Mouse (Mus musculus) thymus, adult 18-20 months (tissue): ENCODE data around the gene Slc6a6.

Experiments
- DNase-seq, 2 experiments: peaks; one replicate each; pipeline ENCODE4 v3.0.0; 2022; ENCODE audit warnings: mixed read lengths in 2 of 2

Slc6a6 gene

DNA sequence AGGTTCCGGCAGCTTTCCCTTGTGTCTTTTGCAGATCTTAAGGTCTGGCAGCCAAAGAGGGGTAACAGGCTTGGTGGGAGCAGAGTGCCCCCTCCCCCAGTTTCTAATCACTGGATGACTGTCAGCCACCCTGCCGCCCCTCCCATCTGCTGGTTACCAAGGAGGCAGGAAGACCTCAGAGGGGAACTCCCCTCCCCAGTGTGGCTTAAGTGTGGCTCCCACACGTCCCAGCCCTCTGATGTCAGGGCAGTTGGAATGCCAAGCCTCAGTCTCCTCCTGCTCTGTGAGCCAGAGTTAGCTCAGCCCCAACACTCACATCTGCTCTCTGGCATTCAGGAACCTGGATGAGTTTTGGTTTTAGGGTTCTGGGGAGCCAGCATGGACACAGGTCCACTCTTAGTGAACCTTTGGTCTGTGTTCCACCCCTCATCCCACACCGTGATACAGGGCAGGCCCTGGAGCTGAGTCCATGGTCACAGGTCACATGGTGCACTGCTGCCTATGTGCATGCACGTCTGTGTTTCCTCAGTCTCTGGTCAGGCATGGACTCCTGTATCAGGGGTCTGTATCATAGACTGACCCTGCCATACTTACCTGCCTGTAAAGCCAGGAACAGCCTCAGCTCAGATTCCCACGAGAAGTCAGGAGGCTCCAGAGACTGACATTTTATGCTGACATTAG is 45.2 kb downstream of the Slc6a6 start:
- DNase-seq: no peak

DNA sequence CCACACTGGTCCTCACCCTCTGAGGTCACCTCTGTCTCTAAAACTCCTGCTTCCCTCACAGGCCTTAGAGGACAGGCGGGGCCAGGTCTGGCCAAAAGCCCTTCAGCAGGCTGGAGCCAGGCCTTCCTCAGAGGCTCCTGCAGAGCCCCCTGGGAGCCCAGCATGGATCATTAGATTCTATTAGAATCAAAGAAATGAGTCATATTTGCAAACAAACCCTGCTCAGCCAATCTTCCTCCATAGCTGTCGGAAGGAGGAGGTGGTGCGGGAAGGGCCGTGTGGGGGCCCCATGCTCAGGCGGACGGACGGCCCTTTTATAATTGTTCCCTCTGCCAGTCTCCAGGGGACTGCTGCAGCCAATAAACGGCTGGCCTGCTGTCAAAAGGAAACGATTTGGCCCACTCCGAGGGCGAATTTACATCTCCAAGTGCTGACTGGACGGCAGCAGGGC is 45.8 kb downstream of the Slc6a6 start:
- no peak for DNase-seq

DNA sequence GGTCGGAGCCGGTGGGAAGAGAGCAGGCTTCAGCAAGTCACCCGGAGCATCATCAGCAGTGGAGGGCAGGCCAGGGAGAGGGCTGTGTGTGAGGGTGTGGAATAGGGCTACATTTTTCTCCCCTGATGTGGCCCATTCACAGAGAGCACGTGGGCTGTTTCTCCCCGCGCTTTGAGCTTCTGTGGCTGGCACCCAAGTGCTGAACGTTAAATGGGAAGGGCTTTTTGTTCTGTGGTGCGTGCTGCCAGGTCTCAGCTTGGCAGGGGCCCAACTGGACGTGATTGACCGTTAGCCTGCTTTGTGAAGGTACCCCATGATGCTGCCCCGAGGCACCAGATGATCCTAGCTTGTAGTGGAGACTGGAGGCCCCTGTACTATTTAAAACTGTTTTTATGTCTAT is 48.3 kb downstream of the Slc6a6 start:
- DNase-seq: no peak

DNA sequence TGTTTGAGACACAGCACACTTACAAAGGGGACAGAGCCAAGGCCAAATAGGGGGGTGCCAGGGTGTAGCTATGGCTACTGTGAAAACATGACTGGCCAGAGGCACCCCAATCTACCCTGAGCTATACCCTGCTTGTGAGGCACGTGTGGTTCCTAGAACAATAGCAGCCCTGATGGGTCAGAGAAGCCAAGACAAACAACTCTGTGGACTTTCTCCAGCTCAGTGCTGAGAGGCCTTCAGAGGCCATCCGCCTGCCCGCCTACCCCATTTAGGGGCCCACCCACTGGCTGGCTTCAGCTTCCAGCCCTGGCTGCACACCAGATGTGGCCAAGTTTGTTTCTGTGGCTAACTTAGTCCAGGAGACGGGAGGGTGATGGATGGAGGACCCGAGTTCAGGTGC is 52.6 kb downstream of the Slc6a6 start:
- DNase-seq: no peak

DNA sequence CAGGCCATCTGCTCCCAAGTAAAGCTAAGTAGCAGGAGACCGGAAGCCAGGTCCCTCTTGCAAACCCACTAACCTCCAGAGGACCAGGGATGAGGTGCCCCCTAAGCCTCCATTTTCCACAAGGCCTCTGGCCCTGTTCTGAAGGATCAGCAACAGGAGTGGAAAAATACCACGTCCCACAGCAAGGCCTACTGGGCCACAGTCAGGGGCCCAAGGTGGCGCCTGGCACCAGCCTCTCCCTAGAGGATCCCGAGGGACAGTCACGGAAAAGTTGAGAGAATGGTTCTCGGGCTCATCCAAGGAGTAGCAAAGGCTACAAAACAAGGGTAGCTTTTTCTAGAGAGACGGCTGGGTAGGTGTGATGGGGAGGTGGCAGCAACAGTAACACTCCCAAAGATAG is 53.6 kb downstream of the Slc6a6 start:
- DNase-seq: no peak

DNA sequence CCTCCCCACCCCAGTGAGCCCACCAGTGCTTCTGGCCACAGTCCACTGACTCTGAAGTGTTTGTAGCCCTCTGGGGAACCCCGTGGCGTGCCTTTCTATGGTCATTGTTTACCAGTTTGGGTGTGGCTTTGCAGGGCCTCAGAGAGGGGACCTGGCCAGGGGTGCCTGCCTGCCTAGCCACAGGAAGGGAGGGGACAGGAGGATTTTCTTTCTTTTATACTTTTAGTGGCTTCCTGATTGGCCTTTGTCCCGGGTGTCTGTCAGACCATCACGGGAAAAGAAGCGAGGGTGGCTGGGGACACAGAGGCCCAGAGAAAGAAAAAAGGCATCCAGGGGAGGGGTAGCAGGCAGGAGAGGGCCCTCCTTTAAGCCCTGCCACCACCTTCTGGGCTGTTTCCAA is 54.2 kb downstream of the Slc6a6 start:
- DNase-seq: no peak

DNA sequence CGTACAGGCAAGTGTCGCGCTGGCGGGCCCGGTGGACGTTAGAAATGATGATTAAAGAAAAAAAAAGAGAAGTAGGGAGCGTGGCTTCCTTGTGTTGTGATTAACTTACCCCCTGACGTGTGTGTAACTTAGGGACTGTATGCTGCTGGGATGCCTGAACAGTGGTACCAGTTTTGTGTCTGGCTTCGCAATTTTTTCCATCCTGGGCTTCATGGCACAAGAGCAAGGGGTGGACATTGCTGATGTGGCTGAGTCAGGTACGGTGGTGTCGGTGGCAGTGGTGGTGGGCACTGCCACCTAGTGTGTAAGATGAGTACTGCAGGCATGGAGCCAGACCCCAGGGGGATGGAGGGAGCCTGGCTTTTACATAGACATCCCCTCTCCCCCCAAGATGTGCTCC is 57.2 kb downstream of the Slc6a6 start:
- peak; percentile 25 to 39 for DNase-seq

DNA sequence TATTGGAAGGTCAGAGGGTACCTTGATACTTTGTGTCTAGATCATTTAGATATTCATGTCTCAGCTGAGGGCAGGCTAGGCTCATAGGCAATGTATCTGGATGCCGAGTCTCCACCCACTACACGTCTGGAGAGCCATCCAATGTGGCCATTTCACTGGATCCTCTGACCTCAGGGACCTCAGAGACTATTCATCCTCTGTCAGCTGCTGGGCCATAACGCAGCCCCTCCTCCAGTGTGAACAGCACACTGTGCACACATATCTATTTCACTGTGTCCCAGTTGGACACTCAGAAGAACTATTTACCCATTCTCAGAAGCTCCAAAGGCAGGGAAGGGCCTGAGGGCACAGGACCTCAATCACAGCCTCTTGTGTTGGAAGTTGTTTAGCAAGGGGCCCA is 58.6 kb downstream of the Slc6a6 start:
- DNase-seq: no peak

DNA sequence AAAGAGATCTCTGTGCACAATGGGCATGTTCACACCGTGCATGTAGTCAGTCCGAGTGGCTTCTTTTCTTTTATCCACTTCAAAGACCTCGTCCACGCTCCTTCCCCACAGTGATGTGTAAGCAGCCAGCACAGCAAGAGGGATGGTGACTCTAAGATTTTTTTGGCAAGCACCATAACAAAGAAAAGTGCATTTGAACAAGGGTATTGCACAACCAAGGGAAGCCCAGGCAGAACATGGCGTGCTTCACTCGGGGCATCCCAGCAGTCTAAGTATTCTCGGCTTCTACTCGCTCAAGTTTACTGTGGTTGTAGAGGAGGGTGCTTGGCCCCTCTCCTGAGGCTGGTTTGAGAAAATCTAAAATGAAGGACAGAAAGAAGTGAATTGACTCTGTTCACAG is 59.1 kb downstream of the Slc6a6 start:
- no peak for DNase-seq

DNA sequence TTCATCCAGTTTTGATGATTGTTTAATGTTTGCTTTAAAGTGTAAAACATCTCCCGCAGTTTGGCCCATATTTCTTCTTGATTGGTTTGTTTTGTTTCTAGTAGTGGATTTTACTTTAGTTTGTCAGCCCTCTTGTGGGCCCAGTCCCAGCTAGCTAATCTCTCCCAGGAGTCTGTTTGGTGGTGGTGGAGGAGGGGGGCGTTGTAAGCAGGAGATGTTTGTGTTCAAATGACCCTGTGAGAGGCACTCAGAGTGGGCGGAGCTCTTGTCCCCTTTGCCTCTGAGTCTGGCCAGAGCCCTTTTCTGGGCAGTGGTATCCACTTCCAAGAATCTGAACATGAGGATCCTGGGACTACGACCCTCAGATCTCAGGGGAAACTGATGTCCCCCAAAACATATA is 60.0 kb downstream of the Slc6a6 start:
- DNase-seq: no peak

DNA sequence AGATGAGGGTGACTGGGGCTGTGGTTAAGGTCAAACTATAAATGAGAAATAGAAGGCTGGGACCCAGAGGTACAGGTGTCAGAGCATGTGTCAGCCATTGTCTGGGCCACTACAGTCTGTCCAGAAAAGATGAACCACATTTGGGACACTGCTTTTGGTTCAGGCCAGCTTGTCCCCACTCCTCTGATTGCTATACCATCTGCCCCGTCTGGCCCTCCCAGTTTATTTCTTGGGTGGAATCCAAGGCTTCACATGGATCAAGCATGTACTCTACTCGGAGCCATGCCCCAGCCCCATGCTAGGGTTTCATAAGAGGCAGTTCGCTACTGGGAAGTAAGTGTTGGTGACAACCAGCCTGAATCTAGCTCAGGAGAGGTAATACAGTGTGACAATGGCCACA is 61.4 kb downstream of the Slc6a6 start:
- no peak for DNase-seq

DNA sequence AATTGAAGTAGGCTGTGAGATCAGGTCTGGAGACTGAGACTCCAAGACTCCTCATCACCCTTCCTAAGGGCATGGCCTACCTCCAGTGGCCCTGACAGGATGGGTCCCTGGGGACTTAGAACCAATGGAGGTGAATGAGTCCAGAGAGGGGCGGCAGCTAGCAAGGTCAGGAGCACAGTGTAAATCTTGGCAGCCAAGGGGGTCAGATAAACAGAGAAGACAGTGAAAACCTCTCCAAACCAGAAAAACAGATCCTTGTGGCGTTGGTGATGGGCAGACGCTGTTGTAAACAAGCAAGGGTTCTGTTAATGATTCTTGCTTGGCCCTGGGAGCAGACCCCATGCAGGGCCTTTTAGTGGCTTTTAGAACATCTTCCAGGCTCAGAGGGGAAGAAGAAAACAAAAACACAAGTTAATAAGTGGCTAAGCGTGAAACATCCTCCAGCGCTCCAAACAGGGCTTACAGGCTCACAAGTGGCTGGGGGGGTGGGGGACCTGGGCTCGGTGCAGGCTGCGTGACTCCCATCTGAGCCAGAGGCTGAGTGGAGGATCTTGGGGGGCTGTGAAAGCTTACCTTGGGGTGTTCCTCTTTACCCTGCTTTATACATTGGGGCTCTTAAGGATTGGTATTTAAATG is 62.2 kb downstream of the Slc6a6 start:
- DNase-seq: no peak

DNA sequence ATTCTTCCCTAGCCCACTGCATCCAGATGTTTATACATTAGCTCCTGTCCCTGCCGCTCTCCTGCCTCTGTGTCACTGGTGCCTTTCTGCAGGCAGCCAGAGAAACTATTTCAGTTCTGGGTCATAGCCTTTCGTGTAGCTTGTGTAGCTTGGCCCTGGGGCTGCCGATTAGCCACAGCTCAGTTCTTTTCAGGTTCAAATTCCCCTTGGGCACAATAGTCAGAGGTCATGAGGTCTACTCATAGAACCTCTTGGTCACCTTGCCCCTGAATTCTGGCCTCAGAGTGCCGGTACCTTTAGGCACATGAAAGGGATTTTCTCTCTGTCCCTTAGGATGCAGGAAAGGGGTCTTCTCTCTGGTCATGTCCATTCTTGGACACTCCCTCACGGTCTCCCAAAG is 62.9 kb downstream of the Slc6a6 start:
- no peak for DNase-seq

DNA sequence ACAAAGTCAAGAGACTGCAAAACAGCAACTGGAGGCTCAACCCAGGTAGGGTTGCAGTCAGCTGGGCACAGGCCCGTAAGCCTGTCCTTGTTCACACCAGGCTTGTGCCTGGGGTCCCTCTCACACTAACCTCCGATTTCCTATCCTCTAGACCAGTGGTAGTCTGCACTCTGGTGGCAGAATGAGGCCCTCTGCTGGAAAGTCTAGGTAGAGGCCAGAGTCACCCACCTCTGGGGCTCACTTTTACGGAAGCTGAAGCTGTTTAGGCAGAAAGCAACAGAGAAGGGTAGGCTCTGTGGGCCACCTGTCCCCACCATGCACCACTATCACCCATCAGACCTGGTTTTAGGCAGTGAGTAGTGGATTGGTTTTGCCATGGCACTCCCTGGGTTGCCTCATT is 67.1 kb downstream of the Slc6a6 start:
- DNase-seq: no peak

DNA sequence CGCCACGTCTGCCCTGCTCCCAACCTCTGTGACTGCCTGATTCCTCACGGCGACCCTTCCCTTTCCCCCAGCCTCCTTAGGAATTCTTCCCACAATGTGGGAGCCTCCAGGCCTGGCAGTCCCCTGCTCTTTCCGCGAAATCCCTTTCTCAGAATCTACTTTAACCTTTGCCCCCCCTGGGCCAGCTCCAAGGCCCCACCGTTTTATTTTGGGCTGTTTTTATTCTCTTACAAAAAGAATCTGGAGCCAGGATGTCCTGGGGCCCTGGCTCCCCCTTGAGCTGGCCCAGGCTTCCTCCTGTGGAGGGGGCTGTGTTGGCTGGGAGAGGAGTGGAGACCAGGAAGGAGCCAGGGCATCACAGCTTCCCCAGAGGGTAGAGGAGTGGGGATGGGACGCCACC is 69.0 kb downstream of the Slc6a6 start:
- DNase-seq: no peak

DNA sequence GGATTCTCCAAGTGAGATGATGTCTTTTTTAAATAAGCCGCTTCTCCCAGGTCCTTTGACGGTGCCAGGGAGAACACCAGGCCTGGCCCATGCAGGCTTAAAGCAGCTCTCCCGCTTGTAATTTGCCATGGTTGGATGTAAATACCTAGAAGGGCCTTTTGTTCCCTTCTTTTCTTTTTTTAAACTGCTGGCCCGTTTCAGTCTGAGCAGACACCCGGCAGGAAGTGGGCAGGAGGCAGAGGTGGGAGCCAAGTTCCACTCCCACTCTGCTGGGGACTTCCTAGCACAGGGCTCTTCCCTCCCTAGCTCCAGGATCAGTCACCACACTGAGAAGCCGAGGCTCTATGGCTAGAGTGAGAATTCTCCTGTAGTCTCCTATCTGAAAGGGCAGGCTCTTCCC is 70.2 kb downstream of the Slc6a6 start:
- DNase-seq: no peak

DNA sequence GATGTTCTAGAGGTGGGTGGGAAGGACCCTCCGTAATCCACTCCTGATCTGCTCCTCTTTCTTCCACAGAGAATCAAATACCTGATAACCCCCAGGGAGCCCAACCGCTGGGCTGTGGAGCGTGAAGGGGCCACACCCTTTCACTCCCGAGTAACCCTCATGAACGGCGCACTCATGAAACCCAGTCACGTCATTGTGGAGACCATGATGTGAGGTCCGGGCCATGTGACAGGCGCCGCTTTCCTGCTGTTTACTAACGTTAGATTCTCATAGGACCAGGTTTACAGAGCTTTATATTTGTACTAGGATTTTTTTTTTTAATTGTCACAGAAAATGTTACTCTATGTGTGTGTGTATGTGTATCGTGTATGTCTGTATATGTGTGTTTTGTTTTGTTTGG is 71.0 kb downstream of the Slc6a6 start:
- DNase-seq: no peak

DNA sequence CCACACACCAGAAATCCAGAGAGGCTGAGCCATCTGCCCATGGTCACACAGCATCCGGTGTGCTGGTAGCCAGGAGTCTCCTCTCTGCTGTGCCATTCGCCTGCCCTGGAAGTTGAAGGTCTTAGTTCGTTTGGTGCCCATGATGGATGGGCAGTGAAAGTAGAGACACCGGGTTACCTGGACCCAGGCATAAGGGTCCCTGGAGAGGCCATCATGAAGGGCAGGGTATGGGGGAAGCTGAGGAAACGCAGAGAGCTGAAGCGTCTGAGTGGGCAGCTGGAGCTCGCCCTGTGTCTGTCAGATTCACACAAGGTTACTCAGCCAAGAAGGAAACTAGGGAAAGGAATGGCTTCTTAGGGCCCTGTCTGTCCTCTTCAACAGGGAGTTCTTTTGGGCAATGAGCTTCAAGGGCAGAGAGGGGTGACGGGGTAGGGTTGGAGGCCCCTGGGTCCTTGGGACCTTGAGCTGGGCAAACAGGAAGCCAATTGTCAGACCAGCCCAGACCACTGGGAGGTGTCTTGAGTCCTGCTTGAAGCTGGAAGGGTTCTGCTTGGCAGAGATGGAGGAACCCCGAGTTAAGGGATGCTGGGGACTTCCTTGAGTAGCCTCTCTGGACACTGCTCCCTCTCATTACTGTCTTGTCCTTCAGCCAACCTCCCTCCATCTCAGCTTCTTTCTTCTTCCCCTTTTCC is 78.3 kb downstream of the Slc6a6 start:
- no peak for DNase-seq

DNA sequence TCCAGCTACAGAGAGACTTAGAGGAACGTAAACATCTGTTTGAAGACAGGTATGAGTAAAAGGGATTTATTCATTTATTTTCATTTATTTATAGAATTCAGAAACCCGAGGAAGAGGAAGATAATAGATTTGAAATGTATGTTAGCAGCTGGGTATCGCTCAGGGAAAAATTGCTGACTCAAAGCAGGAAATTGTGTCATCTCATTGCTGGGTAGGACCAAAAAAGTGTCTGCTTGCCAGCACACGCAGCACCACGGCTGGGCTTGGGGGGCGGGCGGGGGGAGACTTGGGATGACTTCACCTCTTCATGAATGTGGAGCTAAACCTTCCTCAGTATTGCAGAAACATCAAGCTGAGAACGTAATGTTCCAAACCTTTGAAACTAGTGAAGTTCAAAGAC is 83.7 kb downstream of the Slc6a6 start:
- DNase-seq: no peak

DNA sequence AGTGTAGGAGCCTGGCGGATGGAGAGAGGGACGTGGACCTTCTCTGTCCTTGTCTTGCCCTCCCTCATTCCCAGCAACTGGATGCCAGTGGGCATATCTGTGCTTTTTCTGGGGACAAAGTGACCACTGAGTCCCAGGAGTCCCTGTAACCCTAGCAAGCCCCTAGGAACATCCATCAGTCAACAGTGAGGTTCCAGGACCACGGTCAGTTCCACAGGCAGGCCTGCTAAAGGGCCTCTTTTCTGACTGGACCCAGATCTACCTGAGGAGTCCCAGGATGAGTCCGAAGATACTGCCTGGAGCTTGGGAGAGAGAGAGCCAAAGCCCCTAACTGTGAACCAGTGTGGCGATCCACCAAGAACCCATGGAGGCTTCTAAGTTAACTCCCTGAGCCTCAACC is 90.1 kb downstream of the Slc6a6 start:
- DNase-seq: no peak

DNA sequence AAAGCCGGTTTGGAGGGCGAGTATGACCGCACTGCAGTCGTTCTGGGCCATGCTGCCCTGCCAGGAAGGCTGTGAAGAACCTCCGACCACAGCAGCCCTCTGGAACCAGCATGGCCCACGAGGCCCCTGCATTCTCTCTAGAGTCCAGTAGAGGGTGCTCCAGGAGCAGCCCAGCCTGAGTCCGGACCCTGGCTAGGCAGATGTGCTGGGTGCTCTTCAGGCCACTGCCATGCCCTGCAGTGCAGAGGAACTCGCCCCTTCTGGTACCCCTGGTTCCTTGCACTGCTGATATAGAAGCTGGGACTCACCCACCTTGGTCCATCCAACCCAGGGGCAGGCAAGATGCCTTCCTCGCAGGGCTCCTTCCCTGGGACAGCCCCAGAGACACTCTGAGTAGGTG is 92.7 kb downstream of the Slc6a6 start:
- no peak for DNase-seq

DNA sequence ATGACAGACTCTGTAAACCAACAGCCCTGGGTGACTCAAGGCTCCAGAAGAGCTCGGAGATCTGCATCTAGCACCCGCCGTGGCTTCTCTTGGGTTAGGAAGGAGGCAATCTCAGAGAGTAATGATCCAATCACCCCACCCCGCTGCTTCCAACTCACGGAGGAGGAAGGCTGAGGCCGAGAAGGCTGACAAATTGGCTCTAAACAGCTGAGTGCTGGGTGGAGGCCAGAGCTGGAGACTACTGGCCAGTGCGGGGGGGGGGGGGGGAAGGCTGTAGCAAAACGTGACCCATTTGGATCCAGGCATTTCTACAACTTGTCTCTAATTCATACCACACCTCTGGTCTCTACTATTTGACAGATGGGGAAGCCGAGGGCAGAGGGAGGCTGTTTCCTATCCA is 95.4 kb downstream of the Slc6a6 start:
- DNase-seq: no peak

DNA sequence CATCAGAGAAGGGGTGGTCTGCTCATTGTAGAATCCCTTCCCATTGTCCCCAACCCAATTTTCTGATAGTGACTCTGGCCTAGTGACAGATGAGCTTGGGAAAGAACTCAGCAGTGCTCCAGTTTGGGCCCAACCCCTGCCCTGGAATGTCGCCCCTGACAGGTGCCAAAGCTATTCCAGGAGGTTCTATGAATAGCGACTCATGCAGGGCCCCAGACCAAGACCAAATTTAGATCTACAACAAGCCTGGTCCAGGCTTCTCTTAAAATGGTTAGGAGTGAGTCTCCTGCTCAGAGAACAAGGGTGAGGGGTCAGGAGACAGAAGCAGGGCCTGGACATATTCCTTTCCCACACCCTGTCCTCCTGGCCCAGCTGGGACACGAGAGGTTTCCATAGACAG is 101.2 kb downstream of the Slc6a6 start:
- no peak for DNase-seq

DNA sequence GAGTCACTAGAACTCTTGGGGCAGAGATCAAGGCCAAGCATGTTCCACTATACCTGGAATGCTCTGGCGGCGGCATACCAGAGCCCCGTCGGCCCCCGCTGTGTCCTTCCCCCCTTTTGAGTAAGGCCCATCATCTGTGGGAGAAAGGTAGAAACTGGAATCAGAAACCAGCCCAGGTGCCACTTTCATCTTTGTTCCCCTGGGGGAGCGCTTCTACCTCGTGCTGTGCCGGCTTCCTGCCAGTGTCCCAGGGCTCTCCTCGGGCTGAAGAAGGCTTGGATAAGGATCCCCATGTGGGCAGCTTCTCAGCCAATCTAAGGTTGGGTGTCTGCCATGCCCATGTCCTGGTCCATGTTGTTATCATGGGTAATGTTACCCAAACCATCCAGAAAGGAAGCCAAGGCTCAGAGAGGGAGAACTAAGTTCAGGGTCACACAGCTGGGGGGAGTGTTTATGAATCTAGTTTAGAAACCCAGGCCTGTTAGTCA is 104.5 kb downstream of the Slc6a6 start:
- DNase-seq: no peak
